Mouse (Mus musculus) thymus, adult 2 months (tissue): ENCODE measurements around the gene Hs6st3. TPM values are rescaled to one million over a fixed set of nuclear protein-coding genes. Genes with fewer than 3 reads are reported as not detected.

Source experiments
- DNase-seq: peaks from one replicate; pipeline ENCODE4 v3.0.0; 2021
- H3K27ac ChIP-seq: fragments of 200-500 bp; 2 replicates; pipeline ENCODE4 v1.5.1; 2012; ENCODE audit warnings: low read length, control low read depth; ENCODE audit not compliant: control insufficient read depth, insufficient read depth
- H3K27me3 ChIP-seq: fragments of 200-500 bp; 2 replicates; pipeline ENCODE4 v1.6.1; 2012; ENCODE audit warnings: mild to moderate bottlenecking, low read length, moderate library complexity, mixed read lengths; ENCODE audit not compliant: control insufficient read depth, insufficient read depth
- H3K36me3 ChIP-seq: fragments of 200-500 bp; 2 replicates; pipeline ENCODE4 v1.6.1; 2012; ENCODE audit warnings: mild to moderate bottlenecking, low read length, moderate library complexity; ENCODE audit not compliant: control insufficient read depth, insufficient read depth
- H3K4me1 ChIP-seq: fragments of 200-500 bp; replicated peaks from 2 replicates; pipeline ENCODE4 v1.6.1; 2012; ENCODE audit warnings: low read length; ENCODE audit not compliant: control insufficient read depth, insufficient read depth
- H3K4me3 ChIP-seq: fragments of 200-500 bp; 2 replicates; pipeline ENCODE4 v1.5.1; 2012; ENCODE audit warnings: mild to moderate bottlenecking, low read length, control low read depth, moderate library complexity; ENCODE audit not compliant: control insufficient read depth, insufficient read depth
- CTCF ChIP-seq: fragments of 200-500 bp; IDR thresholded peaks from 2 replicates; pipeline ENCODE4 v1.5.1; 2012; ENCODE audit warnings: mild to moderate bottlenecking, control low read depth, low read length, moderate library complexity, borderline replicate concordance; ENCODE audit not compliant: control insufficient read depth, poor library complexity, insufficient read depth; ENCODE audit errors: extremely low read depth
- POLR2A ChIP-seq: fragments of 200-500 bp; IDR thresholded peaks from 2 replicates; pipeline ENCODE4 v1.6.1; 2012; ENCODE audit warnings: mild to moderate bottlenecking, low read length, control low read depth, moderate library complexity; ENCODE audit not compliant: control insufficient read depth, poor library complexity, insufficient read depth; ENCODE audit errors: extremely low read depth
- WGBS: fragments of 180-500 bp; shearing (Covaris S2); methylation state at CpG from one replicate; pipeline ENCODE4 v1.1.7; 2018; 5-methylcytosine and 5-hydroxymethylcytosine counted together
- polyA plus RNA-seq: library from polyadenylated mRNA; depleted of rRNA; stranded (reverse); fragments of >200 nt; gene quantifications from 2 replicates; pipeline ENCODE4 v1.2.3, GENCODE M21; 2012

The Hs6st3 gene
- polyA plus RNA-seq, 1 experiment = 0.05 TPM

- TF ChIP-seq CTCF = no peak
- TF ChIP-seq POLR2A = no peak
- H3K36me3 ChIP-seq = no peaks in the 10 kb centered on the region
- WGBS = 96% methylated on average over 2 of the region's 2 CpGs
These were observed 95.5 kb downstream of the Hs6st3 start for GRCm38 (mm10) chr14:119233598-119233997.

GRCm38 (mm10) chr14:119247131-119247530 lies 109.0 kb downstream of the Hs6st3 start:
- H3K27ac ChIP-seq = no peak overlapping the region
- TF ChIP-seq CTCF = no peak
- no peak for TF ChIP-seq POLR2A
- 97% methylated on average over 6 of the region's 6 CpGs for WGBS
- no peaks in the 10 kb centered on the region for H3K27me3 ChIP-seq
- no peaks in the 10 kb centered on the region for H3K4me1 ChIP-seq
- H3K4me3 ChIP-seq = no peak overlapping the region
- no peak for DNase-seq
- H3K36me3 ChIP-seq = no peaks in the 10 kb centered on the region

More at GRCm38 (mm10) chr14:119233598-119233997, 95.5 kb downstream of the Hs6st3 start:
- no peak for DNase-seq
- Histone ChIP-seq H3K4me1 (no peaks in the 10 kb centered on the region), H3K4me3 (no peak overlapping the region), H3K27me3 (no peaks in the 10 kb centered on the region), H3K27ac (no peak overlapping the region)

DNA sequence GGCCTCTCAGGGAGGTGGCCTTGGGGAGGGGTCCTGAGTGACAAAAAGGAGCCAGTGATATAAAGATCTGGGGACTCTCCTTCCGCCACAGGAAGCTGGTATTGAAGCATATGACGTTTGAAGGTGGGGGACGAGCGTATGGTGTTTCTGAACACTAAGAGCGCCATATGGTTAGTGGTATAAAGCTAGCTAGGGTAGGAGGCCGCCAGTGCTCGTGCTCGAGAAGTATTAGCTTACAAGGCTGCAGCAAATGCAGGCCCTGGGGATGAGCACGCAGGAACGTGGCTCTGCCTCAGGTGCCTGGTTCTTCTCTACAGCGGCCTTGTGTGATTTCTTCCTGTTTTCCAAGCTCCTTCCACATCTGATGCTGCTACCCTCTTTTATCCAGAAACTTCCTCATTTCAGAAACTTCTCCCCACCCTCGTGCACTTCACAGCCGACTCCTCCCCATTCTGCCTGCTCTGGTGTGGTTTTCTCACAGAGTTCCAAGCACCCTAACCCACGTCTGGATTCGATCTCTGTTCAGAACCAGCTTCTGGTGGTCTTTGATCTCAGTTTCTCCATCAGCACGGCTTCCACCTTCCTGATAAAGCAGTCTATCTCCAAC lies 110.0 kb downstream of the Hs6st3 start:
- H3K27me3 ChIP-seq = no peaks in the 10 kb centered on the region
- H3K4me3 ChIP-seq = no peak overlapping the region
- no peaks in the 10 kb centered on the region for H3K4me1 ChIP-seq
- H3K27ac ChIP-seq = no peak overlapping the region
- DNase-seq = no peak
- TF ChIP-seq CTCF (no peak), POLR2A (no peak)
- 44% methylated on average over 16 of the region's 16 CpGs for WGBS
- no peaks in the 10 kb centered on the region for H3K36me3 ChIP-seq

DNA sequence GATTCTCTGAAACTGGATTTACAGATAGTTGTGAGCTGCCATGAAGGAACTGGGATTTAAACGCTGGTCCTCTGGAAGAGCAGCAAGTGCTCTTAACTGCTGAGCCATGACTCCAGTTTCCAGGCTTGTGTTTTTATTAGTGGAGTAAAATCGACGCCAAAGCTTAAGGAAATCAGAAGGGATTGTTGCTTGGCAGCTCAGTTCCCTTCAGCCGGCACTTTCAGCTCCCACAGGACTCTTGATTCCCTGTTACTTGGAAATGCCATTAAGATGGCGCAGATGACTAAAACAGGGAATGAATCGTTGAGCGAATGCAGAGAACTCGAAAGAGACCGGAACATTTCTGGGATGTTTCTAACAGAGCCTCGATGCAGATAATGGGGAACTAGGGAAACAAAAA lies 112.2 kb downstream of the Hs6st3 start:
- H3K27me3 ChIP-seq = no peaks in the 10 kb centered on the region
- H3K4me3 ChIP-seq = no peak overlapping the region
- no peaks in the 10 kb centered on the region for H3K4me1 ChIP-seq
- H3K27ac ChIP-seq = no peak overlapping the region
- no peaks in the 10 kb centered on the region for H3K36me3 ChIP-seq
- WGBS = 90% methylated on average over 10 of the region's 10 CpGs
- no peak for DNase-seq
- no peak for TF ChIP-seq CTCF
- TF ChIP-seq POLR2A = no peak

GRCm38 (mm10) chr14:119255396-119255795 lies 117.3 kb downstream of the Hs6st3 start:
- no peak overlapping the region for H3K27ac ChIP-seq
- WGBS = 84% methylated on average over 3 of the region's 3 CpGs

GRCm38 (mm10) chr14:119257072-119257471 lies 118.9 kb downstream of the Hs6st3 start:
- WGBS = 94% methylated on average over 7 of the region's 7 CpGs
- Histone ChIP-seq H3K27ac (no peak overlapping the region), H3K4me1 (no peaks in the 10 kb centered on the region), H3K4me3 (no peak overlapping the region), H3K27me3 (no peaks in the 10 kb centered on the region), H3K36me3 (no peaks in the 10 kb centered on the region)
- no peak for DNase-seq
- TF ChIP-seq CTCF (no peak), POLR2A (no peak)

More at GRCm38 (mm10) chr14:119255396-119255795, 117.3 kb downstream of the Hs6st3 start:
- TF ChIP-seq POLR2A (no peak), CTCF (no peak)
- Histone ChIP-seq H3K27me3 (no peaks in the 10 kb centered on the region), H3K36me3 (no peaks in the 10 kb centered on the region), H3K4me3 (no peak overlapping the region), H3K4me1 (no peaks in the 10 kb centered on the region)
- DNase-seq = no peak

- Histone ChIP-seq H3K4me3 (no peak overlapping the region), H3K36me3 (no peaks in the 10 kb centered on the region), H3K27me3 (no peaks in the 10 kb centered on the region), H3K27ac (no peak overlapping the region), H3K4me1 (no peaks in the 10 kb centered on the region)
- WGBS = 72% methylated on average over 14 of the region's 14 CpGs
- DNase-seq = no peak
- TF ChIP-seq POLR2A = no peak
- TF ChIP-seq CTCF = no peak
These were observed 122.2 kb downstream of the Hs6st3 start for GRCm38 (mm10) chr14:119260176-119260962.
